Mouse (Mus musculus): ENCODE data around the gene Atox1. TPM values are rescaled to one million over a fixed set of nuclear protein-coding genes. Genes with fewer than 3 reads are reported as not detected.

The Atox1 gene
- polyA plus RNA-seq, 1 experiment, result 237 TPM

- no peak for DNase-seq (ENCODE audit: low read depth in 1 of 2, low spot score in 2 of 2)
Measured at GRCm38 (mm10) chr11:55415036-55415704, 45.9 kb downstream of the Atox1 start.

DNA sequence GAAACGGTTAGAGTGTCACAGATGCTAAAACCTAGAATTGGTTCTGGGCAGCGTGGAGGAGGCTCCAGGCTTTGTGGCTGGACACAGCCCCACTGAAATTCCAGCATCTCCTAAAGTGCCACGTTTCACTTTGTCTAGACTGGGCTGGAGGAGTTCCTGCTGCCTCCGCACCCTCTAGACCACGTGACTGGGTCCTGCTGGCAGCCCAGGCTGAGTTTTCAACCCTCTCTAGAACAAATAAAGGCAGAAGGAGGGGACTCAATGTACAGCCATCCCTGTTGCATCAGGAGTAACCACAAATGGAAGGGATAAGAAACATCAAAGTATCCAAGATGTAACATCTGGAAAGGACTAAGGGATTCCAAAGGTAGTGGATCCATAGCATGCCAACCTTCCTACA lies 46.7 kb downstream of the Atox1 start:
- Histone ChIP-seq H3K27me3 (ENCODE audit: control insufficient read depth, insufficient read depth, low read length) (no peaks in the 10 kb centered on the region), H3K27ac (ENCODE audit: insufficient read depth, low read length) (no peak overlapping the region), H3K4me3 (ENCODE audit: extremely low read depth, insufficient read depth, insufficient read length) (no peak overlapping the region), H3K36me3 (ENCODE audit: control insufficient read depth, insufficient read depth, low read length) (no peaks in the 10 kb centered on the region), H3K4me1 (ENCODE audit: control insufficient read depth, insufficient read depth, insufficient read length) (no peaks in the 10 kb centered on the region; the same call in 1 of the 2 replicates)
- no peak for DNase-seq (ENCODE audit: low read depth in 1 of 2, low spot score in 2 of 2)
- 78% methylated on average over 5 of the region's 5 CpGs for WGBS
- no peak for TF ChIP-seq POLR2A (IDR thresholded peaks at IDR 0.05; ENCODE audit: low read depth, low read length)
- no peak for TF ChIP-seq CTCF (IDR thresholded peaks at IDR 0.05; ENCODE audit: extremely low read depth, insufficient read depth, insufficient read length, insufficient replicate concordance)

More at GRCm38 (mm10) chr11:55415036-55415704, 45.9 kb downstream of the Atox1 start:
- Histone ChIP-seq H3K4me3 (ENCODE audit: extremely low read depth, insufficient read depth, insufficient read length) (no peak overlapping the region), H3K4me1 (ENCODE audit: control insufficient read depth, insufficient read depth, insufficient read length) (no peaks in the 10 kb centered on the region; the same call in 1 of the 2 replicates), H3K27me3 (ENCODE audit: control insufficient read depth, insufficient read depth, low read length) (no peaks in the 10 kb centered on the region), H3K36me3 (ENCODE audit: control insufficient read depth, insufficient read depth, low read length) (no peaks in the 10 kb centered on the region), H3K27ac (ENCODE audit: insufficient read depth, low read length) (no peak overlapping the region)
- 60% methylated on average over 9 of the region's 9 CpGs for WGBS
- TF ChIP-seq CTCF (IDR thresholded peaks at IDR 0.05; ENCODE audit: extremely low read depth, insufficient read depth, insufficient read length, insufficient replicate concordance), result no peak
- no peak for TF ChIP-seq POLR2A (IDR thresholded peaks at IDR 0.05; ENCODE audit: low read depth, low read length)

GRCm38 (mm10) chr11:55413416-55413796 lies 47.6 kb downstream of the Atox1 start:
- DNase-seq (ENCODE audit: low read depth in 1 of 2, low spot score in 2 of 2), result no peak
- Histone ChIP-seq H3K27ac (ENCODE audit: insufficient read depth, low read length) (no peak overlapping the region), H3K4me1 (ENCODE audit: control insufficient read depth, insufficient read depth, insufficient read length) (no peaks in the 10 kb centered on the region; the same call in 1 of the 2 replicates), H3K27me3 (ENCODE audit: control insufficient read depth, insufficient read depth, low read length) (no peaks in the 10 kb centered on the region), H3K36me3 (ENCODE audit: control insufficient read depth, insufficient read depth, low read length) (no peaks in the 10 kb centered on the region), H3K4me3 (ENCODE audit: extremely low read depth, insufficient read depth, insufficient read length) (no peak overlapping the region)
- 88% methylated on average over 2 of the region's 2 CpGs for WGBS
- TF ChIP-seq CTCF (IDR thresholded peaks at IDR 0.05; ENCODE audit: extremely low read depth, insufficient read depth, insufficient read length, insufficient replicate concordance) (no peak), POLR2A (IDR thresholded peaks at IDR 0.05; ENCODE audit: low read depth, low read length) (no peak)

- 87% methylated on average over 10 of the region's 10 CpGs for WGBS
- Histone ChIP-seq H3K36me3 (ENCODE audit: control insufficient read depth, insufficient read depth, low read length) (no peaks in the 10 kb centered on the region), H3K27ac (ENCODE audit: insufficient read depth, low read length) (no peak overlapping the region), H3K4me3 (ENCODE audit: extremely low read depth, insufficient read depth, insufficient read length) (no peak overlapping the region), H3K27me3 (ENCODE audit: control insufficient read depth, insufficient read depth, low read length) (no peaks in the 10 kb centered on the region), H3K4me1 (ENCODE audit: control insufficient read depth, insufficient read depth, insufficient read length) (no peaks in the 10 kb centered on the region; the same call in 1 of the 2 replicates)
- no peak for TF ChIP-seq POLR2A (IDR thresholded peaks at IDR 0.05; ENCODE audit: low read depth, low read length)
- no peak for TF ChIP-seq CTCF (IDR thresholded peaks at IDR 0.05; ENCODE audit: extremely low read depth, insufficient read depth, insufficient read length, insufficient replicate concordance)
- DNase-seq (ENCODE audit: low read depth in 1 of 2, low spot score in 2 of 2), result no peak
Measured at GRCm38 (mm10) chr11:55412680-55413415, 48.2 kb downstream of the Atox1 start.

DNA sequence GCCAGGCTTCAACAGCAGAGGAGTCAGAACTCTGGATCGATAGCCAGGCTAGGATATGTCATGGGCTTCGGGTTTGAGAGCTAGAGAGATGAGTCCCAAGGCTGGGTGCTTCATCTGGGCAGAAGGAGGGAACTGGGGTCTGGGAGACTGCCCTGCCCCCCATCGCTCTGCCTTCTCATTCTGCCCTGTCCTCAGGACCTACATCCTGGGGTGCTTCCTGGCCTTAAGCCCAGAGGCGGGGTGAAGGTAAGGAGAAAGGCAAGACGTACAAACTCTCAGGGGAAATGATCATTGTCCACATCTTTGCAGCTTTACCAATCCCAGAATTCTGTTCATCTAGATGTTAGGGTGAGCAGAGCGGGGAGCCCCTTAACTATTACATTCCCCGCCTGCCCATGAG lies 49.0 kb downstream of the Atox1 start:
- no peaks in the 10 kb centered on the region; the same call in 1 of the 2 replicates for H3K4me1 ChIP-seq (ENCODE audit: control insufficient read depth, insufficient read depth, insufficient read length)
- H3K4me3 ChIP-seq (ENCODE audit: extremely low read depth, insufficient read depth, insufficient read length), result no peak overlapping the region
- TF ChIP-seq POLR2A (IDR thresholded peaks at IDR 0.05; ENCODE audit: low read depth, low read length), result no peak
- no peak for TF ChIP-seq CTCF (IDR thresholded peaks at IDR 0.05; ENCODE audit: extremely low read depth, insufficient read depth, insufficient read length, insufficient replicate concordance)
- H3K27ac ChIP-seq (ENCODE audit: insufficient read depth, low read length), result no peak overlapping the region
- no peak for DNase-seq (ENCODE audit: low read depth in 1 of 2, low spot score in 2 of 2)
- H3K36me3 ChIP-seq (ENCODE audit: control insufficient read depth, insufficient read depth, low read length), result no peaks in the 10 kb centered on the region
- no peaks in the 10 kb centered on the region for H3K27me3 ChIP-seq (ENCODE audit: control insufficient read depth, insufficient read depth, low read length)
- 78% methylated on average over 7 of the region's 7 CpGs for WGBS

DNA sequence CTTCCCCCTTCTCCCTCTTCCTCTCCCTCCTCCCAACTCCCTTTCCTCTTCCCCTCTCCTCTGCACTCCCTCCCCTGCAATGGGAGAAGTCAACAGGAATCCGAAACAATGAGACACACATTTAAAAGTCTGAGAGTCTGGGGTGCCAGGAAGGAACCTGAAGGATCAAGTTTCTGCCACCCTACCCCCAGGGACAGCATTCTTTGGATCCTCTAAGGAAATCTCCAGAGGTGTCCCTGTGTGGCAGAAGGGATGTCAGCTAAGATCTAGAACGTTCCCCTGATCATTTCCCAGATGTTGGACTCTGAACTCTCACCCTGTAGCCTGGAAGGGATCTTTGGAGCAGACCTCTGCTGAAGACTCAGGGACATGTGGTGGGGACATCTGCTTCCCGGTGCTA lies 50.5 kb downstream of the Atox1 start:
- whole genome bisulfite sequencing, result 69% methylated on average over 3 of the region's 3 CpGs
- no peak overlapping the region for H3K27ac ChIP-seq (ENCODE audit: insufficient read depth, low read length)
- TF ChIP-seq POLR2A (IDR thresholded peaks at IDR 0.05; ENCODE audit: low read depth, low read length), result no peak
- TF ChIP-seq CTCF (IDR thresholded peaks at IDR 0.05; ENCODE audit: extremely low read depth, insufficient read depth, insufficient read length, insufficient replicate concordance), result no peak

GRCm38 (mm10) chr11:55410005-55410404 lies 51.0 kb downstream of the Atox1 start:
- no peak for TF ChIP-seq POLR2A (IDR thresholded peaks at IDR 0.05; ENCODE audit: low read depth, low read length)
- no peak for TF ChIP-seq CTCF (IDR thresholded peaks at IDR 0.05; ENCODE audit: extremely low read depth, insufficient read depth, insufficient read length, insufficient replicate concordance)
- no peaks in the 10 kb centered on the region for H3K27me3 ChIP-seq (ENCODE audit: control insufficient read depth, insufficient read depth, low read length)
- H3K4me3 ChIP-seq (ENCODE audit: extremely low read depth, insufficient read depth, insufficient read length), result no peak overlapping the region
- WGBS, result 86% methylated on average over 3 of the region's 3 CpGs
- H3K4me1 ChIP-seq (ENCODE audit: control insufficient read depth, insufficient read depth, insufficient read length), result no peaks in the 10 kb centered on the region
- no peak overlapping the region for H3K27ac ChIP-seq (ENCODE audit: insufficient read depth, low read length)
- DNase-seq (ENCODE audit: low read depth in 1 of 2, low spot score in 2 of 2), result no peak
- no peaks in the 10 kb centered on the region for H3K36me3 ChIP-seq (ENCODE audit: control insufficient read depth, insufficient read depth, low read length)

More for the DNA sequence above, 50.5 kb downstream of the Atox1 start:
- DNase-seq (ENCODE audit: low read depth in 1 of 2, low spot score in 2 of 2), result no peak
- H3K27me3 ChIP-seq (ENCODE audit: control insufficient read depth, insufficient read depth, low read length), result no peaks in the 10 kb centered on the region
- no peaks in the 10 kb centered on the region for H3K4me1 ChIP-seq (ENCODE audit: control insufficient read depth, insufficient read depth, insufficient read length)
- H3K36me3 ChIP-seq (ENCODE audit: control insufficient read depth, insufficient read depth, low read length), result no peaks in the 10 kb centered on the region
- H3K4me3 ChIP-seq (ENCODE audit: extremely low read depth, insufficient read depth, insufficient read length), result no peak overlapping the region

All from spleen, adult 2 months (tissue).